Comparison of ENCODE assay signal across 11 mouse cellular contexts in genomic region chr15:31173309-31174115, GRCm38 (mm10).
"Had no signal": no experiment of that assay in that cellular context is flagged by ENCODE, and none has a peak within 500 bp of the region (broad histone marks: within the 10 kb centered on the region; RNA-seq: fewer than 3 reads in every experiment).

No protein-coding gene starts in this region.

- H3K9me3 ChIP-seq: midbrain, embryonic 15.5 days; stomach, embryonic 15.5 days had no signal

- H3K4me1 ChIP-seq: limb, embryonic 13.5 days; midbrain, embryonic 15.5 days; stomach, embryonic 15.5 days had no signal

- ATAC-seq: midbrain, embryonic 15.5 days had no signal

- DNase-seq: kidney, adult 18-20 months; kidney, postnatal 10 days; kidney, postnatal 4 days; left cerebral cortex, postnatal 4 days; right cerebral cortex, postnatal 14 days; thymus, adult 2 months; thymus, postnatal 25 days had no signal

- H3K27ac ChIP-seq: limb, embryonic 13.5 days; liver, embryonic 14.5 days; midbrain, embryonic 15.5 days; stomach, embryonic 15.5 days had no signal

- H3K9ac ChIP-seq: limb, embryonic 13.5 days; liver, embryonic 14.5 days; midbrain, embryonic 15.5 days; stomach, embryonic 15.5 days had no signal

- H3K27me3 ChIP-seq: midbrain, embryonic 15.5 days; stomach, embryonic 15.5 days had no signal

- H3K4me3 ChIP-seq: limb, embryonic 13.5 days; midbrain, embryonic 15.5 days; stomach, embryonic 15.5 days had no signal

- H3K4me2 ChIP-seq: limb, embryonic 13.5 days; midbrain, embryonic 15.5 days; stomach, embryonic 15.5 days had no signal

- H3K36me3 ChIP-seq: limb, embryonic 13.5 days; midbrain, embryonic 15.5 days; stomach, embryonic 15.5 days had no signal
